Mouse (Mus musculus) MEL (cell line): Measurements from ENCODE around the gene Znrf4. TPM values are rescaled to one million over a fixed set of nuclear protein-coding genes. Genes with fewer than 3 reads are reported as not detected.

Experiments
- DNase-seq: peaks from one replicate; pipeline ENCODE4 v3.0.0; 2011; ENCODE audit warnings: low read depth, low spot score
- H3K27ac ChIP-seq: 2 replicates; pipeline ENCODE4 v1.5.1; 2012; ENCODE audit warnings: low read depth, mild to moderate bottlenecking, control low read depth, low read length, moderate library complexity; ENCODE audit not compliant: control insufficient read depth
- H3K27me3 ChIP-seq, 2 experiments: fragments of 150-350 bp in 1 of 2; sonication (generic) in 1 of 2; 2 replicates each; pipeline ENCODE4 v1.6.1; 2012; ENCODE audit warnings: low read length in 2 of 2, mild to moderate bottlenecking in 2 of 2, improper control_type of control experiment in 1 of 2, moderate library complexity in 1 of 2; ENCODE audit not compliant: insufficient read depth in 2 of 2, control insufficient read depth in 1 of 2
- H3K36me3 ChIP-seq, 2 experiments: 2 replicates each; pipeline ENCODE4 v1.6.1; 2012 to 2014; ENCODE audit warnings: low read length in 2 of 2, improper control_type of control experiment in 1 of 2, inconsistent platforms in 1 of 2, mild to moderate bottlenecking in 1 of 2; ENCODE audit not compliant: insufficient read depth in 2 of 2, control insufficient read depth in 1 of 2
- H3K4me1 ChIP-seq, 2 experiments: fragments of 150-350 bp in 1 of 2; sonication (generic) in 1 of 2; 2 replicates each; pipeline ENCODE4 v1.6.1; 2012; ENCODE audit warnings: low read length in 2 of 2, improper control_type of control experiment in 1 of 2, mild to moderate bottlenecking in 1 of 2; ENCODE audit not compliant: insufficient read depth in 2 of 2, control insufficient read depth in 1 of 2
- H3K4me3 ChIP-seq, 2 experiments: fragments of 150-350 bp in 1 of 2; sonication (generic) in 1 of 2; 2 replicates each; pipeline ENCODE4 v1.5.1; 2012; ENCODE audit warnings: low read depth in 2 of 2, low read length in 2 of 2, mild to moderate bottlenecking in 2 of 2, moderate library complexity in 2 of 2, control low read depth in 1 of 2, improper control_type of control experiment in 1 of 2; ENCODE audit not compliant: control insufficient read depth in 1 of 2, insufficient read depth in 1 of 2
- H3K79me2 ChIP-seq: 2 replicates; pipeline ENCODE4 v1.6.1; 2012; ENCODE audit warnings: mild to moderate bottlenecking, low read length, moderate library complexity; ENCODE audit not compliant: control insufficient read depth, poor library complexity, insufficient read depth
- H3K9ac ChIP-seq: 2 replicates; pipeline ENCODE4 v1.6.1; 2012; ENCODE audit warnings: low read depth, mild to moderate bottlenecking, control low read depth, low read length, moderate library complexity; ENCODE audit not compliant: control insufficient read depth, poor library complexity, severe bottlenecking
- H3K9me3 ChIP-seq: fragments of 150-350 bp; sonication (generic); replicated peaks from 2 replicates; pipeline ENCODE4 v1.6.1; 2012; ENCODE audit warnings: mild to moderate bottlenecking, low read length, improper control_type of control experiment, moderate library complexity; ENCODE audit not compliant: insufficient read depth
- BHLHE40 ChIP-seq: IDR thresholded peaks from 2 replicates; pipeline ENCODE4 v1.6.1; 2012; ENCODE audit warnings: low read depth, mild to moderate bottlenecking, inconsistent platforms, low read length, improper control_type of control experiment, borderline replicate concordance
- CHD1 ChIP-seq: IDR thresholded peaks from 2 replicates; pipeline ENCODE4 v1.6.1; 2012; ENCODE audit warnings: low read depth, mild to moderate bottlenecking, inconsistent platforms, low read length, improper control_type of control experiment
- CTCF ChIP-seq, 3 experiments: IDR thresholded peaks in 2 of 3; conservative IDR thresholded peaks in 1 of 3; 2 replicates each; pipeline ENCODE4 v1.5.1; 2011 to 2012; ENCODE audit warnings: low read length in 3 of 3, low read depth in 2 of 3, mild to moderate bottlenecking in 2 of 3, improper control_type of control experiment in 1 of 3, inconsistent platforms in 1 of 3, mixed read lengths in 1 of 3, moderate library complexity in 1 of 3; ENCODE audit not compliant: control insufficient read depth in 1 of 3, insufficient read depth in 1 of 3, poor library complexity in 1 of 3, severe bottlenecking in 1 of 3
- E2F4 ChIP-seq: IDR thresholded peaks from 2 replicates; pipeline ENCODE4 v1.6.1; 2011; ENCODE audit warnings: low read depth, low read length, improper control_type of control experiment, borderline replicate concordance
- ETS1 ChIP-seq: IDR thresholded peaks from 2 replicates; pipeline ENCODE4 v1.6.1; 2012; ENCODE audit warnings: low read depth, mild to moderate bottlenecking, inconsistent platforms, low read length, improper control_type of control experiment, moderate library complexity
- GABPA ChIP-seq: IDR thresholded peaks from 2 replicates; pipeline ENCODE4 v1.6.1; 2012; ENCODE audit warnings: low read depth, mild to moderate bottlenecking, inconsistent platforms, low read length, improper control_type of control experiment, moderate library complexity
- JUND ChIP-seq: IDR thresholded peaks from 2 replicates; pipeline ENCODE4 v1.6.1; 2011; ENCODE audit warnings: low read depth, mild to moderate bottlenecking, improper control_type of control experiment, low read length
- MAFK ChIP-seq: IDR thresholded peaks from 2 replicates; pipeline ENCODE4 v1.6.1; 2011; ENCODE audit warnings: low read depth, mild to moderate bottlenecking, low read length, improper control_type of control experiment, borderline replicate concordance
- MAX ChIP-seq: IDR thresholded peaks from 2 replicates; pipeline ENCODE4 v1.6.1; 2011; ENCODE audit warnings: low read length, improper control_type of control experiment
- MEF2A ChIP-seq: IDR thresholded peaks from 2 replicates; pipeline ENCODE4 v1.6.1; 2014; ENCODE audit warnings: low read depth, mild to moderate bottlenecking, inconsistent platforms, low read length, improper control_type of control experiment; ENCODE audit not compliant: poor library complexity, insufficient replicate concordance, severe bottlenecking; ENCODE audit errors: extremely low read depth
- MYB ChIP-seq: IDR thresholded peaks from 2 replicates; pipeline ENCODE4 v1.6.1; 2011; ENCODE audit warnings: mild to moderate bottlenecking, low read depth, low read length, improper control_type of control experiment
- MYC ChIP-seq: IDR thresholded peaks from 2 replicates; pipeline ENCODE4 v1.6.1; 2011; ENCODE audit warnings: low read depth, mild to moderate bottlenecking, low read length, improper control_type of control experiment, moderate library complexity
- POLR2A ChIP-seq, 2 experiments: IDR thresholded peaks; 2 replicates each; pipeline ENCODE4 v1.6.1; 2011 to 2012; ENCODE audit warnings: low read length in 2 of 2, mild to moderate bottlenecking in 2 of 2, control low read depth in 1 of 2, improper control_type of control experiment in 1 of 2, low read depth in 1 of 2, moderate library complexity in 1 of 2; ENCODE audit not compliant: control insufficient read depth in 1 of 2, insufficient read depth in 1 of 2, poor library complexity in 1 of 2
- POLR2AphosphoS2 ChIP-seq: IDR thresholded peaks from 2 replicates; pipeline ENCODE4 v1.6.1; 2011; ENCODE audit warnings: low read length, improper control_type of control experiment
- RAD21 ChIP-seq: IDR thresholded peaks from 2 replicates; pipeline ENCODE4 v1.6.1; 2011; ENCODE audit warnings: mild to moderate bottlenecking, low read depth, low read length, improper control_type of control experiment
- RCOR1 ChIP-seq: IDR thresholded peaks from 2 replicates; pipeline ENCODE4 v1.6.1; 2012; ENCODE audit warnings: low read depth, mild to moderate bottlenecking, inconsistent platforms, low read length, improper control_type of control experiment
- SMC3 ChIP-seq: IDR thresholded peaks from 2 replicates; pipeline ENCODE4 v1.6.1; 2011; ENCODE audit warnings: low read depth, low read length, improper control_type of control experiment
- TBP ChIP-seq: IDR thresholded peaks from 2 replicates; pipeline ENCODE4 v1.8.0; 2011; ENCODE audit warnings: low read depth, low read length, improper control_type of control experiment
- USF1 ChIP-seq: IDR thresholded peaks from 2 replicates; pipeline ENCODE4 v1.6.1; 2014; ENCODE audit warnings: low read depth, mild to moderate bottlenecking, inconsistent platforms, low read length, improper control_type of control experiment, moderate library complexity
- ZC3H11A ChIP-seq: IDR thresholded peaks from 2 replicates; pipeline ENCODE4 v1.6.1; 2012; ENCODE audit warnings: low read depth, mild to moderate bottlenecking, inconsistent platforms, low read length, improper control_type of control experiment
- ZKSCAN1 ChIP-seq: IDR thresholded peaks from 2 replicates; pipeline ENCODE4 v1.6.1; 2012; ENCODE audit warnings: low read depth, mild to moderate bottlenecking, inconsistent platforms, low read length, improper control_type of control experiment, moderate library complexity
- ZMIZ1 ChIP-seq: IDR thresholded peaks from 2 replicates; pipeline ENCODE4 v1.6.1; 2012; ENCODE audit warnings: low read depth, mild to moderate bottlenecking, inconsistent platforms, low read length, improper control_type of control experiment, moderate library complexity
- ZNF384 ChIP-seq: IDR thresholded peaks from 2 replicates; pipeline ENCODE4 v1.6.1; 2012; ENCODE audit warnings: low read depth, mild to moderate bottlenecking, inconsistent platforms, low read length, improper control_type of control experiment
- polyA plus RNA-seq, 2 experiments: library from polyadenylated mRNA; stranded (reverse) in 1 of 2; unstranded in 1 of 2; fragments of >175 nt in 1 of 2; fragments of >200 nt in 1 of 2; gene quantifications; 2 replicates each; pipeline versions ENCODE4 v1.2.1 to v1.2.4; 2012; ENCODE audit warnings: low replicate concordance in 2 of 2, low read depth in 1 of 2; ENCODE audit not compliant: insufficient read length in 2 of 2, insufficient read depth in 1 of 2, missing spikeins in 1 of 2
- total RNA-seq: library from RNA; depleted of rRNA; stranded (reverse); fragments of 300-350 nt; gene quantifications from 2 replicates; pipeline ENCODE4 v1.2.3, GENCODE M21; 2012

Znrf4 gene
- total and polyA plus RNA-seq, 3 experiments = not detected

GRCm38 (mm10) chr17:56479358-56479757 is 32.9 kb downstream of the Znrf4 start (continued):
- no peak for TF ChIP-seq ETS1
- TF ChIP-seq E2F4 = no peak
- no peak for TF ChIP-seq RCOR1
- no peak for TF ChIP-seq POLR2AphosphoS2
- TF ChIP-seq ZC3H11A = peak; percentile 64
- peak; percentile 62 for TF ChIP-seq USF1
- peak; percentile 86 for TF ChIP-seq MAX
- no peak for TF ChIP-seq MAFK
- peak; percentile 68 for TF ChIP-seq RAD21
- no peak for TF ChIP-seq GABPA
- no peak for TF ChIP-seq ZNF384
- TF ChIP-seq MYC = peak; percentile 94
- TF ChIP-seq CTCF (IDR thresholded peaks at IDR 0.05 in 2 of 3, conservative IDR thresholded peaks at IDR 0.05 in 1 of 3; ENCODE audit: control insufficient read depth in 1 of 3, insufficient read depth in 1 of 3, low read depth in 2 of 3, low read length in 3 of 3, poor library complexity in 1 of 3, severe bottlenecking in 1 of 3) = peak; percentile 90 to 97 (median 96)
- no peak for TF ChIP-seq TBP
- no peak for TF ChIP-seq ZKSCAN1
- no peak for TF ChIP-seq MEF2A
- TF ChIP-seq CHD1 = no peak
- peak; percentile 91 for TF ChIP-seq SMC3
- no peak for TF ChIP-seq MYB

- no peak for DNase-seq
- Histone ChIP-seq H3K9ac (no peak overlapping the region), H3K27me3 (no peaks in the 10 kb centered on the region), H3K9me3 (no peaks in the 10 kb centered on the region), H3K79me2 (peaks cover 22% of the 10 kb centered on the region), H3K27ac (no peak overlapping the region)
- TF ChIP-seq GABPA = no peak
- TF ChIP-seq USF1 = no peak
- TF ChIP-seq SMC3 = no peak
- TF ChIP-seq RAD21 = no peak
- no peak for TF ChIP-seq MEF2A
- TF ChIP-seq MAX = no peak
- TF ChIP-seq ZMIZ1 = no peak
- no peak for TF ChIP-seq BHLHE40
- TF ChIP-seq TBP = no peak
- no peak for TF ChIP-seq JUND
- no peak for TF ChIP-seq POLR2A (IDR thresholded peaks at IDR 0.05; ENCODE audit: control insufficient read depth in 1 of 2, insufficient read depth in 1 of 2, low read depth in 1 of 2, low read length in 2 of 2, poor library complexity in 1 of 2)
- TF ChIP-seq, all 39 proteins: peak for 0
- Histone ChIP-seq H3K4me1 (peaks cover 2 to 17% of the 10 kb centered on the region in 2 experiments; a peak in 3 of 4 replicates), H3K36me3 (no peaks in the 10 kb centered on the region), H3K4me3 (no peak overlapping the region)
Observed at GRCm38 (mm10) chr17:56478191-56478611, 34.0 kb downstream of the Znrf4 start.
